Mouse (Mus musculus): ENCODE data around the gene Elovl6.

The Elovl6 gene

GRCm38 (mm10) chr3:129627281-129627680 lies 95.1 kb downstream of the Elovl6 start:
- no peak for TF ChIP-seq GATA4 (IDR thresholded peaks at IDR 0.05; ENCODE audit: insufficient replicate concordance, low read length)

DNA sequence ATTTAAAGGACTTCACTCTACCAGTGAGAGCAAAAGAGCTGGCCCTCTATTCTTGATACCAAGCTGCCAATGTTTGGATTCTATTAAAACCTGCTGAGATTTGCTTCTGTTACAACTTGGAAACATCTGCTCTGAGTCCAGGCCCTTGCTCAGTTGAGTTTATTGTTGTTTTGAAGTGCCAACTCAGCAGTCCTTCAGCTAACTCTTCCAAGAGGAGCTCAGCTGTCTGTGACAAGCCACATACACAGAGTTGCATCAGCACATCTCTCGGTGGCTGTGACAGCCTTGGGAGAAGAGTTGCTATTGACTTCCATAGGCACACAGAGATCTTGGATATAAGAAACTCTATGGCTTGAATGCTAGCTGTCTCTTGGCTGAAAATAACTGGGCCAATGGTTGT lies 98.9 kb downstream of the Elovl6 start:
- TF ChIP-seq GATA4 (IDR thresholded peaks at IDR 0.05; ENCODE audit: insufficient replicate concordance, low read length) = no peak

DNA sequence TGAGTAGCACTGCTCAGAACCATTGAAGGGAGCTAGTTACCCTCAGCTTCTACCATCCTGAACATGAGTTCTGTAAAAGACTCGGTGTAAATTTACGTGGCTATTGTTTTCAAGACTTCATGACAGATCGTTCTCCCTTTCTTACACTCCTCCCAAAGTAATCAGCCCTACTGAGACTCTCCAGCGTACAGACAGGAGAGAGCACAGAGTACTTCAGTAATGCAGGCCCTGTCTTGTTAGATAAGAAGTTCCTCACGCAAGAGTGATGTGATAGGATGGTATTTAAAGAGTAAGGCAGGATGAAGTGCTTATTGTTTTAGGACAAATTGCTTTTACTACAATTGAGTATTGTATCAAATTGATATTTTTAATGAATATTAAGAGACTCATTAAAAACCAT lies 99.7 kb downstream of the Elovl6 start:
- TF ChIP-seq GATA4 (IDR thresholded peaks at IDR 0.05; ENCODE audit: insufficient replicate concordance, low read length) = no peak

DNA sequence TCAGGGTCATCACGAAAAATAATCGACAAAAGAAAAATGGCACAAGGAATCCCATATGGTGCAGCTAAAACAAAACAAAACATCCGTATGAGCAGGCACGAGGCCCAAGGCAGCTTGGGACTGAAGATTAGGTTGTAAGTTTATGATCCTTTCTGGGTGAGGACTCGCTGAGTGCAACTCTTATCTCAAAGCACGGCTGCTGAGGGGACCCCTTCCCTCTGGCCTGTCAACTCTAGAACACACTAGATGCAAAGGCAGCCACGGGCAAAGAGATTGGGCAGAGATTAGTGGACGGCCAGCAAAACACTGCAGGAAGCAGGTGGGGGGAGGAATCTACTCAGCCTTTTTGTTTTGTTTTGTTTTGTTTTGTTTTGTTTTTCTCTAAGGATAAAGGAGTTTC lies 101.4 kb downstream of the Elovl6 start:
- TF ChIP-seq GATA4 (IDR thresholded peaks at IDR 0.05; ENCODE audit: insufficient replicate concordance, low read length) = no peak

DNA sequence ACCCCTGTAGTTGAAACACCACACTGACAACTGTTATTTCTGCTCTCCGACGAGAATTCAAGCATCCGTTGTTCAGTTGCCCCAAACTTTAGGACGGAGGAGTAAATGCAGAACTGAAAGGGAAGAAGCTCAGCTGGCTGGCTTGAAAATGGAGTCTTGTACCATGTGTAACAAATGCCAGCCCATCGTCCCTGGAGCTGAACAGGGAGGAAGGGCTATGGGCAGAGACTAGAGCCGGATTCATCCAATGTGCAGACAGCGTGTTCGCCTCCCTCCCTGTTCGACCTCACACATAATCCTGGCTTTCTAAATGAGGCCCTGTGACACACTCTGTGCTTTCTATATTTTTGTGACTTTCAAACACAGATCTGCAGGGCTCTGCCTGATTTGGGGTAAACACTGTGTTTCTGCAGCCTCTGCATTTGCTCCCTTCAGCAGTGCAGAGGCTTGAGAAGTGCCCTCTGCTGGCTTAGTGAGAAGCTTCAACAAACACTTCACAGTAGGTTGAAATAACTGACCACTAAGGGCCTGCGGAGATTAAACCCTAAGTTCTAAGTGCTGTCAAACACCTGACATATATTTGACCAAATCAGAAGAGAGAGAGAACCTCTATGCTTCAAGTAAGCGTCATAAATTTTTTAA lies 102.2 kb downstream of the Elovl6 start:
- TF ChIP-seq GATA4 (IDR thresholded peaks at IDR 0.05; ENCODE audit: insufficient replicate concordance, low read length) = no peak

DNA sequence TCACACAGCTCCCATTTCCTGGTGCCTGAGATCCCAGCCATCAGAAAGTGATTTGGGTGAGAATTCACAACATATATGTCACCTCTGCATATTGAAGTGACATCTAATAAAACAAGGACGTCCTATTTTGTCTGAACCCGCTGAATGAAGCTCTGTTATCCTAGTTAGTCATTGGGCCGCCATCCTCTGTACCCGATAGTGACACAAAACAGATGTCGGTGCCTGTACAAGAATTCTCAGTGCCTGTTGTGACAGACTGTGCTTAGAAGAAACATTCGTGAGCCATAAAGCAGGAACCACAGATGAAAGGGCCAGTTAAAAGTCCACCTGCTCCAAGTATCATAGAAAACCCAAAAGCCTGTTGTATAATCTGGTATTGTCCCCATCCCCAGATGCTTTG lies 105.3 kb downstream of the Elovl6 start:
- no peak for TF ChIP-seq GATA4 (IDR thresholded peaks at IDR 0.05; ENCODE audit: insufficient replicate concordance, low read length)

DNA sequence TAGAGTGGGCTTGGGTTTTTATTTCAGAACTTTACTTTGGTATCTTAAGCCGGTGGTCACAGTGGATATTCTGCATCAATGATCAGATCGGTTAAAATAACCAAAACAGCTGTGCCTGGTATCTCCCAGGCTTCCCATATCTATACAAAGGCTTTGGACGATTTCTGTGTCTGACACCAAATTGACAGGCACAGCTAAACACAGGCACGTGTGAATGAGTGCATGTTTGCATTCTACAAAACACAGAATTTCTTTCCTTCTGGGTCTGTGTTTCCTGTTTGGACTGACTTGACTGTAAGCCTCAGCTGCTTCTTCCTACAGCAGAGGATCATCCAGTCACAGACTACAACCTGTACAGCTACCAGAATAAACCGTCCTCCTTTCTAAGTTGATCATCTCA lies 107.5 kb downstream of the Elovl6 start:
- no peak for TF ChIP-seq GATA4 (IDR thresholded peaks at IDR 0.05; ENCODE audit: insufficient replicate concordance, low read length)

- no peak for TF ChIP-seq GATA4 (IDR thresholded peaks at IDR 0.05; ENCODE audit: insufficient replicate concordance, low read length)
Observed at GRCm38 (mm10) chr3:129640211-129641000, 108.3 kb downstream of the Elovl6 start.

- TF ChIP-seq GATA4 (IDR thresholded peaks at IDR 0.05; ENCODE audit: insufficient replicate concordance, low read length) = no peak
Observed at GRCm38 (mm10) chr3:129641621-129642020, 109.5 kb downstream of the Elovl6 start.

DNA sequence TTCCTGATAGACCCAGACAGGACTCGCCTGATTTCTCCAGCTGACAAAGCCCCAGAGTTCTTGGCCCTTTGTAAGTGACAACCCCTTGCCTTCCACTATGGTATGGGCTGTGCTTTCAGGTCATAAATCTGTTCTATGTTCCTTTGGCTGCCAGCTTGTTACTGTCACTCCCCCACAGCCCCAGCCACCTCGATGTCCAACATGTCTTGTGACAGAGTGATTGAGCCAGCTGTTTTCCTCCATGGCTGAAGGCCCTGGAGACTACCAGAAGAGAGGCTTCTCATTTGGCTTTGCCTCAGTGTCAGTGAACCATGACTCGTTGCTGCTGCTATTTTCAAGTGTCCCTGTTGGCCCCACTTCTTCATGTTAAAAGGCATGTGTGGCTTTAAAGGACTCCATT lies 113.3 kb downstream of the Elovl6 start:
- no peak for TF ChIP-seq GATA4 (IDR thresholded peaks at IDR 0.05; ENCODE audit: insufficient replicate concordance, low read length)

DNA sequence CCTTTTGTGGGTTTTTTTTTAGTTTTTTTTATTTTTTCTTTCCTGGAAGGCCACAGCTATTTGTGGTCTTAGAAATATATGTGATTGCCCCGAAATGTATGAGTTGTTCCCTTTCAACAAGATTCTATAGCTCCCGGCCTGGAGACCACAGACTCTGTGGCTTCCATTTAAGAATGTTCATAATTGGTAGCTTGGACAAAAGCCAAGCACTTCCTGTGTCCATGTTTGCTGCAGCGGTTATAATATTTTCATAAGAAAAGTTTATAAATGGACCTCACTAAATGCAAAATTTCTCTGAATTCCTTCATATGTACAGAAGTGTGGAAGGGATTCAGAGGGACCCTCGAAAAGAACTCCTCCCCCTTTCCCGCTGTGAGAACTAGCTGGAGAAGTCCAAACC lies 114.6 kb downstream of the Elovl6 start:
- no peak for TF ChIP-seq GATA4 (IDR thresholded peaks at IDR 0.05; ENCODE audit: insufficient replicate concordance, low read length)

DNA sequence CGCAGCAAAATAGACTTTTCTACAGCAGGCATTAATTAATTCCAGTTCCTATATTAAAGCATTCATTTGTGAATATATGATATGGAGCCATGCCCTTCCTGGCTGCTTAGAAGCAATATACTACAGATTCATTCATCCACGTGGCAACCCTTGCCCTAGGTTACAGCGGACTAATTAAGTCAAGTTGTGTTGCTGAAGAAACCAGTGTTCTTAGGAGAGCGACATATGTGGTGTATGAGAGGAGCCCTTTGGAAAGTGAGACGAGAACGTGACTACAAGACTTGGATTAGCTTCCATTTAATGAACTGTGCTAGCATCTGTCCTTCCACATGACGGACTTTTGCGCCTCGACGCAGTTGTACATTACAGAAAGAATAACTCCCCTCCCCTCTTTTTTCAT lies 115.2 kb downstream of the Elovl6 start:
- no peak for TF ChIP-seq GATA4 (IDR thresholded peaks at IDR 0.05; ENCODE audit: insufficient replicate concordance, low read length)

GRCm38 (mm10) chr3:129648598-129648997 lies 116.4 kb downstream of the Elovl6 start:
- TF ChIP-seq GATA4 (IDR thresholded peaks at IDR 0.05; ENCODE audit: insufficient replicate concordance, low read length) = no peak

- TF ChIP-seq GATA4 (IDR thresholded peaks at IDR 0.05; ENCODE audit: insufficient replicate concordance, low read length) = no peak
Observed at GRCm38 (mm10) chr3:129649586-129650292, 117.6 kb downstream of the Elovl6 start.

GRCm38 (mm10) chr3:129650293-129650612 lies 118.1 kb downstream of the Elovl6 start:
- TF ChIP-seq GATA4 (IDR thresholded peaks at IDR 0.05; ENCODE audit: insufficient replicate concordance, low read length) = no peak

DNA sequence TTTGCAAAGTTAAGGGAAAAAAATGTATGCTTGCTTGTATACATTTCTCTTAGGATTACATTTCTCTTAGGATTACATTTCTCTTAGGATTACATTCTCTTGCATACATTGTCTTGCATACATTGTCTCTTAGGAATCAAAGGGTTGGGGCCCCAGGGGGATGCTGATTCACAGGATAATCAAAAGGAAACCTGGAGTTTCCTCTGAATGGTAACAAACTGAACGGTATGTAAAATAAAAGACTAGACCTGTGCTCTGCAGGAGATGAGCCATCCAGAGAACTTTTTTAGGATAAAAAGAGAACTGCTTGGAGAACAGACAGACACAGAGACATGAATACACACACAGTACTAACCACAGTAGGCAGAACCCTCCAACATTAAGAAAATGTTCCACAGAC lies 118.8 kb downstream of the Elovl6 start:
- no peak for TF ChIP-seq GATA4 (IDR thresholded peaks at IDR 0.05; ENCODE audit: insufficient replicate concordance, low read length)
